Mouse (Mus musculus): ENCODE results near the gene Ctnnbl1. TPM values are rescaled to one million over a fixed set of nuclear protein-coding genes. Genes with fewer than 3 reads are reported as not detected.

Gene Ctnnbl1
- polyA plus RNA-seq, 1 experiment from 2014 or later: 35.7 TPM

GRCm38 (mm10) chr2:157813121-157813520 is 75.9 kb downstream of the Ctnnbl1 start:
- no peaks in the 10 kb centered on the region for H3K9me3 ChIP-seq (replicated peaks)
- WGBS (ENCODE audit: insufficient replicate concordance): 82% methylated on average over 4 of the region's 4 CpGs
- H3K4me2 ChIP-seq: no peak overlapping the region
- no peak overlapping the region for H3K27ac ChIP-seq
- H3K36me3 ChIP-seq: peaks cover 50% of the 10 kb centered on the region
- H3K4me3 ChIP-seq: no peak overlapping the region
- ATAC-seq: no peak
- peaks cover 12% of the 10 kb centered on the region for H3K4me1 ChIP-seq
- no peak overlapping the region for H3K9ac ChIP-seq
- H3K27me3 ChIP-seq (replicated peaks): no peaks in the 10 kb centered on the region

GRCm38 (mm10) chr2:157814116-157814964 is 77.1 kb downstream of the Ctnnbl1 start:
- ATAC-seq: no peak
- no peak overlapping the region for H3K9ac ChIP-seq
- 70% methylated on average over 11 of the region's 11 CpGs for WGBS (ENCODE audit: insufficient replicate concordance)

GRCm38 (mm10) chr2:157814965-157815283 is 77.7 kb downstream of the Ctnnbl1 start:
- no peak overlapping the region for H3K4me3 ChIP-seq
- no peak overlapping the region for H3K27ac ChIP-seq
- WGBS (ENCODE audit: insufficient replicate concordance): 86% methylated on average over 2 of the region's 2 CpGs
- H3K9me3 ChIP-seq (replicated peaks): no peaks in the 10 kb centered on the region
- peaks cover 13% of the 10 kb centered on the region for H3K4me1 ChIP-seq
- no peak for ATAC-seq
- H3K4me2 ChIP-seq: no peak overlapping the region
- no peaks in the 10 kb centered on the region for H3K27me3 ChIP-seq (replicated peaks)
- no peak overlapping the region for H3K9ac ChIP-seq
- H3K36me3 ChIP-seq: peaks cover 60% of the 10 kb centered on the region

More at GRCm38 (mm10) chr2:157814116-157814964, 77.1 kb downstream of the Ctnnbl1 start:
- Histone ChIP-seq H3K4me3 (no peak overlapping the region), H3K36me3 (peaks cover 58% of the 10 kb centered on the region), H3K27ac (no peak overlapping the region), H3K9me3 (replicated peaks) (no peaks in the 10 kb centered on the region), H3K4me1 (peaks cover 13% of the 10 kb centered on the region), H3K27me3 (replicated peaks) (no peaks in the 10 kb centered on the region), H3K4me2 (no peak overlapping the region)

- WGBS (ENCODE audit: insufficient replicate concordance): 77% methylated on average over 9 of the region's 9 CpGs
- ATAC-seq: no peak
Observed at GRCm38 (mm10) chr2:157817672-157818071, 80.5 kb downstream of the Ctnnbl1 start.

GRCm38 (mm10) chr2:157818576-157819320 is 81.5 kb downstream of the Ctnnbl1 start:
- ATAC-seq: no peak
- H3K9ac ChIP-seq: no peak overlapping the region
- H3K4me2 ChIP-seq: no peak overlapping the region
- no peaks in the 10 kb centered on the region for H3K27me3 ChIP-seq (replicated peaks)
- no peak overlapping the region for H3K4me3 ChIP-seq
- H3K27ac ChIP-seq: no peak overlapping the region
- peaks cover 39% of the 10 kb centered on the region for H3K36me3 ChIP-seq
- WGBS (ENCODE audit: insufficient replicate concordance): 53% methylated on average over 15 of the region's 15 CpGs
- no peaks in the 10 kb centered on the region for H3K9me3 ChIP-seq (replicated peaks)
- peaks cover 13% of the 10 kb centered on the region for H3K4me1 ChIP-seq

More at GRCm38 (mm10) chr2:157817672-157818071, 80.5 kb downstream of the Ctnnbl1 start:
- no peaks in the 10 kb centered on the region for H3K9me3 ChIP-seq (replicated peaks)
- no peak overlapping the region for H3K27ac ChIP-seq
- H3K4me3 ChIP-seq: no peak overlapping the region
- peaks cover 43% of the 10 kb centered on the region for H3K36me3 ChIP-seq
- no peaks in the 10 kb centered on the region for H3K27me3 ChIP-seq (replicated peaks)
- H3K4me2 ChIP-seq: no peak overlapping the region
- H3K4me1 ChIP-seq: peaks cover 13% of the 10 kb centered on the region
- H3K9ac ChIP-seq: no peak overlapping the region

GRCm38 (mm10) chr2:157819401-157819800 is 82.2 kb downstream of the Ctnnbl1 start:
- no peak for ATAC-seq
- Histone ChIP-seq H3K27me3 (replicated peaks) (no peaks in the 10 kb centered on the region), H3K4me1 (peaks cover 13% of the 10 kb centered on the region), H3K9ac (no peak overlapping the region), H3K36me3 (peaks cover 39% of the 10 kb centered on the region), H3K9me3 (replicated peaks) (no peaks in the 10 kb centered on the region), H3K27ac (no peak overlapping the region), H3K4me3 (no peak overlapping the region), H3K4me2 (no peak overlapping the region)
- 85% methylated on average over 12 of the region's 12 CpGs for WGBS (ENCODE audit: insufficient replicate concordance)

GRCm38 (mm10) chr2:157821259-157821658 is 84.1 kb downstream of the Ctnnbl1 start:
- no peaks in the 10 kb centered on the region for H3K9me3 ChIP-seq (replicated peaks)
- H3K4me2 ChIP-seq: no peak overlapping the region
- H3K4me1 ChIP-seq: peaks cover 13% of the 10 kb centered on the region
- no peak overlapping the region for H3K4me3 ChIP-seq
- 80% methylated on average over 4 of the region's 4 CpGs for WGBS (ENCODE audit: insufficient replicate concordance)
- no peak overlapping the region for H3K9ac ChIP-seq
- peaks cover 45% of the 10 kb centered on the region for H3K36me3 ChIP-seq
- ATAC-seq: no peak
- no peak overlapping the region for H3K27ac ChIP-seq
- H3K27me3 ChIP-seq (replicated peaks): no peaks in the 10 kb centered on the region

- H3K9me3 ChIP-seq (replicated peaks): no peaks in the 10 kb centered on the region
- H3K27me3 ChIP-seq (replicated peaks): no peaks in the 10 kb centered on the region
- ATAC-seq: no peak
- H3K36me3 ChIP-seq: peaks cover 38% of the 10 kb centered on the region
- peaks cover 3% of the 10 kb centered on the region for H3K4me1 ChIP-seq
- H3K27ac ChIP-seq: no peak overlapping the region
- no peak overlapping the region for H3K4me3 ChIP-seq
- no peak overlapping the region for H3K9ac ChIP-seq
- no peak overlapping the region for H3K4me2 ChIP-seq
- WGBS (ENCODE audit: insufficient replicate concordance): 70% methylated on average over 3 of the region's 3 CpGs
Observed at GRCm38 (mm10) chr2:157823456-157823855, 86.3 kb downstream of the Ctnnbl1 start.

GRCm38 (mm10) chr2:157824249-157824648 is 87.0 kb downstream of the Ctnnbl1 start:
- peaks cover 30% of the 10 kb centered on the region for H3K36me3 ChIP-seq
- no peaks in the 10 kb centered on the region for H3K9me3 ChIP-seq (replicated peaks)
- no peak overlapping the region for H3K9ac ChIP-seq
- no peak overlapping the region for H3K4me2 ChIP-seq
- no peak for ATAC-seq
- H3K27ac ChIP-seq: no peak overlapping the region
- WGBS (ENCODE audit: insufficient replicate concordance): 89% methylated on average over 11 of the region's 11 CpGs
- no peaks in the 10 kb centered on the region for H3K27me3 ChIP-seq (replicated peaks)
- no peaks in the 10 kb centered on the region for H3K4me1 ChIP-seq
- no peak overlapping the region for H3K4me3 ChIP-seq

GRCm38 (mm10) chr2:157830101-157830500 is 92.9 kb downstream of the Ctnnbl1 start:
- no peaks in the 10 kb centered on the region for H3K27me3 ChIP-seq (replicated peaks)
- H3K9ac ChIP-seq: no peak overlapping the region
- H3K27ac ChIP-seq: no peak overlapping the region
- 80% methylated on average over 6 of the region's 6 CpGs for WGBS (ENCODE audit: insufficient replicate concordance)
- peaks cover 5% of the 10 kb centered on the region; the same call in 1 of the 2 replicates for H3K4me1 ChIP-seq
- peaks cover 8% of the 10 kb centered on the region for H3K36me3 ChIP-seq
- no peak for ATAC-seq
- H3K4me3 ChIP-seq: no peak overlapping the region
- no peak overlapping the region for H3K4me2 ChIP-seq
- no peaks in the 10 kb centered on the region for H3K9me3 ChIP-seq (replicated peaks)

GRCm38 (mm10) chr2:157830620-157831354 is 93.6 kb downstream of the Ctnnbl1 start:
- 0 out of 2 replicates have a peak, but pooled peaks cover 4% of the 10 kb centered on the region for H3K36me3 ChIP-seq
- H3K4me1 ChIP-seq: peaks cover 5% of the 10 kb centered on the region; the same call in 1 of the 2 replicates
- H3K9me3 ChIP-seq (replicated peaks): no peaks in the 10 kb centered on the region
- H3K27me3 ChIP-seq (replicated peaks): no peaks in the 10 kb centered on the region
- 68% methylated on average over 10 of the region's 10 CpGs for WGBS (ENCODE audit: insufficient replicate concordance)
- no peak overlapping the region for H3K27ac ChIP-seq
- no peak for ATAC-seq
- H3K9ac ChIP-seq: no peak overlapping the region
- H3K4me3 ChIP-seq: no peak overlapping the region
- H3K4me2 ChIP-seq: no peak overlapping the region

- H3K27me3 ChIP-seq (replicated peaks): no peaks in the 10 kb centered on the region
- no peak overlapping the region for H3K4me2 ChIP-seq
- H3K4me3 ChIP-seq: no peak overlapping the region
- no peaks in the 10 kb centered on the region for H3K4me1 ChIP-seq
- ATAC-seq: no peak
- H3K9me3 ChIP-seq (replicated peaks): no peaks in the 10 kb centered on the region
- H3K27ac ChIP-seq: no peak overlapping the region
- 64% methylated on average over 8 of the region's 8 CpGs for WGBS (ENCODE audit: insufficient replicate concordance)
- no peak overlapping the region for H3K9ac ChIP-seq
- H3K36me3 ChIP-seq: peaks cover 24% of the 10 kb centered on the region
Observed at GRCm38 (mm10) chr2:157837050-157837449, 99.8 kb downstream of the Ctnnbl1 start.

Data from liver, embryonic 12.5 days (tissue).